Mouse (Mus musculus) A20 (cell line): ENCODE data around the gene Thbs2.
A peak's percentile ranks its signal among the peaks of the same experiment; 100 is the strongest.

Experiments
- DNase-seq: peaks from one replicate; pipeline ENCODE4 v3.0.0-alpha.2; 2011; ENCODE audit warnings: low read depth, low spot score

Gene Thbs2

GRCm38 (mm10) chr17:14696281-14696795 is 2.3 kb upstream of the Thbs2 start:
- no peak for DNase-seq

DNA sequence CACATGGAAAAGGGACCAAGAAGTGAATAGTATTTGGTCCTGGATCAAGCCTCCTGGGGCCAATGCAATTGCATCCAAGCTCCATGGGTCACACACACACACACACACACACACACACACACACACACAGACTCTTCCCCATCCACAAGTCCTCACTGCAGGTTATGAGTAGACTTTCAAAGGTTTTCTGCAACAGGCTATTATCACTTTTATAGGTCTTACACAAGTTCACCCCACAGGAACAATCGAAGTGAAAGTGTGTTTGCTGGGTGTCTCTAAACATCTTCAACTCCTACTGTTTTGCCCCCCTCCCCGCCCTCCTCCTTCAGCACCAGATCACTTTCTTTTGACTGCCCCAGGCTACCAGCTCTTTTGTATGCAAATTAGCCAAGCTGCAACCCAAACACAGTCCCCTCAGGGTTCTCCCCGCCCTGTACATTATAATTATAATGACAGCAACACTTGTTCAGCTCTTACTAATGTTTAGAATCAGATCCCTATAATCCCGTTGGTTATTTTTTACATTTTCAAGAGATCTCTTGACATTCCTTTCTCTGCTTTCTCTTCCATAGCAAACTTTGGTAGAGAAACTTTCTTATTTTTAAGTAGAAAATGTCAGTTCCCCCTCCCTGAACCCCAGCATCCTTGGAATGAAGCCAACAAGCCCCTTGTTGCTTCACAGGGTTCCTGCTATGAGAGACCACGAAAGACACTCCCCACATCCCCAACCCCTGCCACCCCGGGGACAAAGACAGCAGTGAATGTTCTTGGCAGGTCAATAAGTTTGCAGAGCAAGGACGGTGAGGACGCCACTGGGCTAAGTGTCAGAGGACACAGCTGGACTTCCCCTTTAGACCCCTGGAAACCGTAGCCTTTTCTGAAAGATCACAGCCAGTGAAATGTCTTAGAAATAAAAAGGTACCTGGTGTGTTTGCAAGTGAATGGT is 714 bp downstream of the Thbs2 start:
- peak; percentile 9 for DNase-seq

DNA sequence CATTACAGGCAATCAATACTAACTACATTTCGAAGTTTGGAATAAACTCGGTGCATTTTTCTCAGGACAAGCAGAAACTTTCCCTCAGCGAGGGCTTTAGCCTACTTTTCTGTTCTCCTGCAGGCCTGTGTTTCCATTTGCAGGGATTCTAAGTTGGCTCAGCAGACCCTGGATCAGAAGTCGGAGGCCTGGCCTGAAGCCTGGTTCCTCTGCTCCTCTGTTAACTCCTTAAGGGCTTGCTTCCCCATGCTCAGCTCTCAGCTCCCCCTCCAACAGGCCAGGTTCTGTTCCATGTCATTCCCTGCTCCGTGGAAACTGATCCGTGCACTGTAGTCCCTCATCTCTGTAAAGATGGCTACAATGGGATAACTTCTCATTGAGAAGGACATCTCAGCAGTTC is 2.1 kb downstream of the Thbs2 start:
- no peak for DNase-seq

GRCm38 (mm10) chr17:14691197-14691596 is 2.8 kb downstream of the Thbs2 start:
- no peak for DNase-seq

- no peak for DNase-seq
These were observed 11.2 kb downstream of the Thbs2 start for GRCm38 (mm10) chr17:14682836-14683235.

DNA sequence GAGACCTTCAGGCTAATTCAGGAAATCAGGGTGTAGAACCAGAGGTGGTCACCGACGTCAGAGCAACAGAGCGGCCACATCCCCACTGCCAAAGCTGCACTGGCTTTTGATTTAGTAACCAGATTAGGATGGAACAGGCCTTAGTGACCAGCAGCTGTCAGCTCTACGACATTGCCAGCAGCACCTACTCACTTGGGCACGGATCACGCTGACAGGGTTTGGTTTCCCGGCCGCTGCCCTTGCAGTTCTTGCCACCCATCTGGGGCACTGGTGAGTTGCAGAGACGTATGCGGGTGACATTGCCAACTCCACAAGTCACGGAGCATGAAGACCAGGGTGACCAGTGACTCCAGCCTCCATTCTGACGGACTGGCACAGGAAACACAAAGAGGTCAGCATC is 13.0 kb downstream of the Thbs2 start:
- DNase-seq = no peak

GRCm38 (mm10) chr17:14677198-14677597 is 16.8 kb downstream of the Thbs2 start:
- DNase-seq = no peak

- DNase-seq = no peak
These were observed 18.5 kb downstream of the Thbs2 start for GRCm38 (mm10) chr17:14675517-14675916.

GRCm38 (mm10) chr17:14672402-14672801 is 21.6 kb downstream of the Thbs2 start:
- no peak for DNase-seq

DNA sequence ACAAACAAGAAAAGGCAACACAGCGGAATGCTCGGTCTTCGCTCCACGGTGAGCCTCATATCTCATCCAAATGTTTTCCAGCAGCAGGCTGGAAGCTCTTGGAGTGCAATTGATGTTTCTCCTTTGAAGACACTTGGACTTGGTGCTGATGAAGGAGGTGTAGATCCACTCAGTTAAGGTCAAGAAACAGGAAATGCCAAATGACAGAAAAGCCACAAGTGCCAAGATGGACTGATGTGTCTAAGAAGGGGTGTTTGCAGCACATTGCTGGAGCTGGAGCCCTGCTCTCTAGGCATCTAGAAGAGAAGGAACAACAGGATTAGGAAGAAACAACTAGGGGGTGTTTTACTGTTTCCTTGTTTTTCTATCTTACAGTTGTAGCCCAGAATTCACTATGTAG is 26.8 kb downstream of the Thbs2 start:
- DNase-seq = no peak

DNA sequence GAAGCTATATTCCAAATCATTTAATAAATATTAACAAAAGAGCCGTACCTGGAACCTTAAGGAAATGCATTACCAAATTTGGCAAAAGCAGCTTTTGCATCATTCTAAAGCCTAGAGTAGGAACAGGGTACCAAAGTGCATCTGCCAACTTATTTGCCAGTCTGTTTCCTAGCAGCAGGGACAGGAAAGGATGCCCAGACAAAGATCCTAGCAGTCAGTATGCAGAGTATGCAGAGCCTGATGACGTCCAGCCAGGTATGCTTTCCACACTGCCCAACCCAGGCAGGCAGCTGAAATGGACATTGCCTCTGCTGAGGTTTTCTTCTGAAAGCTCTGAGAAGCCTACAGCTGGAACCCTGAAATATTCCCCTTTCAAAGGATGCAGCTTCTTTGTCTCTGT is 27.6 kb downstream of the Thbs2 start:
- no peak for DNase-seq

DNA sequence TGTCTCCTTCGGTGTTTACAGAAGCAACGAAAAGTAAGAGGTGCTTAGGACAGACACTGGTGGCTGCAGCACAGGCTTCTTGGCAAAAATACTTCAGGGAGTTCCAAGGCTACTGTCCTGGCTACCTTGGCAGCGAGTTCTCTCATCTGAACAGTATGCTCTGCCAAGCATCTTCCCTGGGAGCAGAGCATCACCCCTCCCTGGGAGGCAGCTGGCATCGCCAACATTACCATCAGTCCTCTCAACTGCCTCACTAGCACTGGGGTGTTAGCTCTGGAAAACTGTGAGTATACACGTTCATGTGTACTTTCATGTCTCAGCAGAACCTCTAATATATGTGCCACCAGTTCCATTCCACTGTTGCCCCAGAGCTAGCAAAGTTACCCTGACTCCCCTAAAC is 30.7 kb downstream of the Thbs2 start:
- DNase-seq = no peak

- DNase-seq = no peak
These were observed 31.6 kb downstream of the Thbs2 start for GRCm38 (mm10) chr17:14662409-14662808.

GRCm38 (mm10) chr17:14659746-14660145 is 34.3 kb downstream of the Thbs2 start:
- DNase-seq = no peak

GRCm38 (mm10) chr17:14658123-14658522 is 35.9 kb downstream of the Thbs2 start:
- no peak for DNase-seq

- DNase-seq = no peak
These were observed 36.9 kb downstream of the Thbs2 start for GRCm38 (mm10) chr17:14657123-14657522.

GRCm38 (mm10) chr17:14654981-14655380 is 39.1 kb downstream of the Thbs2 start:
- no peak for DNase-seq

DNA sequence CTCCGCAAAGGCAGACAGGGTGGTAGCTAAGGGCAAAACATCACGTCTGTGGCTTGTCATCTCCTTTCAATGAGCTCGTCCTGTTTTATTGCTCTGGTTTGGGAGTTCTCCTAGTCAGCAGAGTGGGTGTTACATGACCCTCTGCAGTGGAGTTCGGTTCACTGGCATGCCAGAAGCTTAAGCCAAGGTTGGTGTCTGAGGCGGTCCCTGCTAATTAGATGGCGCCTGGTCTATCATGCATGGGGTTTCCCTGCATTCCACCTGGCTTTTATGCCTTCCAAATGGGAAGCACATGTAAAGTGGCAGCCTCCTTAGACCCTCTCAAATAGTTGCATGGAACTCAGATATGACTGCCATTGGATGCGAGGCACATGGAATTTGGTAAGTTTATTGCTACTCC is 42.0 kb downstream of the Thbs2 start:
- DNase-seq = no peak

- DNase-seq = no peak
These were observed 45.9 kb downstream of the Thbs2 start for GRCm38 (mm10) chr17:14647996-14648640.

DNA sequence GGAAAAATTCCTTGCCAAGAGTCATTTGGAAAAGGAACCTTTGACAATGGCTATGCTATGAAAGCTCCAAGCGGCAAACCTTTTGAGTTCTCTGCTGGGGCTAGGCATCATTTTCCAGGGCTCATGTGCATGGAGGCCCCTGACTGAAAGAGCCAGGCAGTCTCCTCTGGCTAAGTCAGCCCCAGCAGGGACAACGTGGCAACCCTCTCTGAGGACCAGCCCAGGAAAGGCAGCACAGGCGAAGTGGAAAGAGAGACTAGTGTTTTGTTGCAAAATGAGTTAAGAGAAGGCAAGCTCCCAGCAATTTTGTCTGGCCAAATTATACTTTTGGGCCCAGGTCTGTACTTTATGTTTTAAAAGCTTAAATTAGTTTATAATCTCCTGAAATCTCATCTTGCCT is 50.0 kb downstream of the Thbs2 start:
- DNase-seq = no peak

GRCm38 (mm10) chr17:14640351-14641115 is 53.5 kb downstream of the Thbs2 start:
- no peak for DNase-seq
